Mouse (Mus musculus) stomach, embryonic 14.5 days (tissue): ENCODE results near the gene Skap1. TPM values are rescaled to one million over a fixed set of nuclear protein-coding genes. Genes with fewer than 3 reads are reported as not detected.

Experiments
- ATAC-seq: fragments of 200-750 bp; cut with Nextera tagmentation; 2 replicates; pipeline ENCODE4 v1.8.0; 2017; ENCODE audit warnings: low read depth, moderate TSS enrichment; ENCODE audit not compliant: insufficient number of reproducible peaks, insufficient read depth, low FRiP score
- H3K27ac ChIP-seq: fragments of 300-500 bp; sonication (generic); 2 replicates; pipeline ENCODE4 v1.5.1; 2014; ENCODE audit warnings: mild to moderate bottlenecking, low read length, moderate library complexity, mixed read lengths
- H3K27me3 ChIP-seq: fragments of 300-500 bp; sonication (generic); 2 replicates; pipeline ENCODE4 v1.6.1; 2014; ENCODE audit warnings: low read length, control low read depth, mixed read lengths; ENCODE audit not compliant: control insufficient read depth, insufficient read depth
- H3K36me3 ChIP-seq: fragments of 300-500 bp; sonication (generic); 2 replicates; pipeline ENCODE4 v1.6.1; 2014; ENCODE audit warnings: mild to moderate bottlenecking, control low read depth, low read length, moderate library complexity, mixed read lengths; ENCODE audit not compliant: control insufficient read depth, insufficient read depth
- H3K4me1 ChIP-seq: fragments of 300-500 bp; sonication (generic); 2 replicates; pipeline ENCODE4 v1.6.1; 2014; ENCODE audit warnings: low read length, control low read depth, mixed read lengths; ENCODE audit not compliant: control insufficient read depth, insufficient read depth
- H3K4me2 ChIP-seq: fragments of 300-500 bp; sonication (generic); replicated peaks from 2 replicates; pipeline ENCODE4 v1.6.1; 2014; ENCODE audit warnings: low read depth, low read length, control low read depth
- H3K4me3 ChIP-seq: fragments of 300-500 bp; sonication (generic); 2 replicates; pipeline ENCODE4 v1.5.1; 2014; ENCODE audit warnings: low read depth, low read length, control low read depth
- H3K9ac ChIP-seq: fragments of 300-500 bp; sonication (generic); replicated peaks from 2 replicates; pipeline ENCODE4 v1.6.1; 2014; ENCODE audit warnings: low read depth, mild to moderate bottlenecking, control low read depth, low read length, moderate library complexity, mixed read lengths
- H3K9me3 ChIP-seq: fragments of 300-500 bp; sonication (generic); 2 replicates; pipeline ENCODE4 v1.6.1; 2016; ENCODE audit warnings: low read depth, low read length, control low read depth; ENCODE audit not compliant: control insufficient read depth
- WGBS: fragments of 180-500 bp; shearing (Covaris S2); extraction: QIAGEN DNeasy Blood & Tissue Kit; methylation state at CpG from one replicate; pipeline ENCODE4 v1.1.7; 2014; 5-methylcytosine and 5-hydroxymethylcytosine counted together
- polyA plus RNA-seq: library from polyadenylated mRNA; unstranded; fragments of >200 nt; fragmentation: Nextera tagmentation; extraction: Ambion mirVana; gene quantifications from 2 replicates; pipeline ENCODE4 v1.2.1, GENCODE M21; 2014

The Skap1 gene
- polyA plus RNA-seq, 1 experiment from 2014 or later: 0.82 TPM

- no peak overlapping the region for H3K4me2 ChIP-seq
- no peaks in the 10 kb centered on the region for H3K36me3 ChIP-seq
- no peak for ATAC-seq
- no peaks in the 10 kb centered on the region for H3K4me1 ChIP-seq
- H3K4me3 ChIP-seq: no peak overlapping the region
- no peaks in the 10 kb centered on the region for H3K27me3 ChIP-seq
- H3K9me3 ChIP-seq: no peaks in the 10 kb centered on the region
- H3K27ac ChIP-seq: no peak overlapping the region
- 50% methylated on average over 3 of the region's 3 CpGs for WGBS
- H3K9ac ChIP-seq: no peak overlapping the region
Measured at GRCm38 (mm10) chr11:96589828-96590227, 125.4 kb downstream of the Skap1 start.

GRCm38 (mm10) chr11:96595890-96596289, 131.5 kb downstream of the Skap1 start:
- ATAC-seq: no peak
- peak overlapping the region; percentile 34 for H3K4me2 ChIP-seq
- WGBS: 11% methylated on average over 12 of the region's 12 CpGs
- H3K9me3 ChIP-seq: no peaks in the 10 kb centered on the region
- H3K4me1 ChIP-seq: peaks cover 14% of the 10 kb centered on the region; the same call in 1 of the 2 replicates
- H3K9ac ChIP-seq: no peak overlapping the region
- H3K27ac ChIP-seq: peak overlapping the region; percentile 11; the same call in 1 of the 2 replicates
- no peaks in the 10 kb centered on the region for H3K36me3 ChIP-seq
- no peaks in the 10 kb centered on the region for H3K27me3 ChIP-seq
- H3K4me3 ChIP-seq: no peak overlapping the region

GRCm38 (mm10) chr11:96596301-96596700, 131.9 kb downstream of the Skap1 start:
- peak overlapping the region; percentile 34 for H3K4me2 ChIP-seq

GRCm38 (mm10) chr11:96602806-96603205, 138.4 kb downstream of the Skap1 start:
- no peaks in the 10 kb centered on the region for H3K27me3 ChIP-seq
- 64% methylated on average over 3 of the region's 3 CpGs for WGBS
- ATAC-seq: no peak

More at GRCm38 (mm10) chr11:96596301-96596700, 131.9 kb downstream of the Skap1 start:
- H3K36me3 ChIP-seq: no peaks in the 10 kb centered on the region
- H3K9ac ChIP-seq: no peak overlapping the region
- no peak overlapping the region for H3K4me3 ChIP-seq
- no peak overlapping the region; the same call in 1 of the 2 replicates for H3K27ac ChIP-seq
- H3K27me3 ChIP-seq: no peaks in the 10 kb centered on the region
- WGBS: 15% methylated on average over 6 of the region's 6 CpGs
- ATAC-seq: no peak
- H3K9me3 ChIP-seq: no peaks in the 10 kb centered on the region
- H3K4me1 ChIP-seq: peaks cover 14% of the 10 kb centered on the region; the same call in 1 of the 2 replicates

GRCm38 (mm10) chr11:96604306-96604705, 139.9 kb downstream of the Skap1 start:
- 27% methylated on average over 6 of the region's 6 CpGs for WGBS
- Histone ChIP-seq H3K27ac (peak overlapping the region; percentile 69), H3K4me1 (peaks cover 6% of the 10 kb centered on the region; the same call in 1 of the 2 replicates), H3K4me3 (no peak overlapping the region), H3K9me3 (no peaks in the 10 kb centered on the region), H3K4me2 (no peak overlapping the region), H3K36me3 (no peaks in the 10 kb centered on the region), H3K9ac (no peak overlapping the region), H3K27me3 (no peaks in the 10 kb centered on the region)
- ATAC-seq: peak; percentile 42; the same call in 1 of the 2 replicates

More at GRCm38 (mm10) chr11:96602806-96603205, 138.4 kb downstream of the Skap1 start:
- no peak overlapping the region for H3K9ac ChIP-seq
- H3K4me3 ChIP-seq: no peak overlapping the region
- H3K27ac ChIP-seq: no peak overlapping the region
- H3K4me2 ChIP-seq: no peak overlapping the region
- H3K36me3 ChIP-seq: no peaks in the 10 kb centered on the region
- H3K9me3 ChIP-seq: no peaks in the 10 kb centered on the region
- peaks cover 6% of the 10 kb centered on the region; the same call in 1 of the 2 replicates for H3K4me1 ChIP-seq

- H3K27ac ChIP-seq: peak overlapping the region; percentile 69
- H3K4me1 ChIP-seq: peaks cover 6% of the 10 kb centered on the region; the same call in 1 of the 2 replicates
- H3K36me3 ChIP-seq: no peaks in the 10 kb centered on the region
- no peak overlapping the region for H3K4me2 ChIP-seq
- no peaks in the 10 kb centered on the region for H3K9me3 ChIP-seq
- no peaks in the 10 kb centered on the region for H3K27me3 ChIP-seq
- WGBS: 39% methylated on average over 7 of the region's 7 CpGs
- H3K4me3 ChIP-seq: no peak overlapping the region
- H3K9ac ChIP-seq: no peak overlapping the region
- no peak; the same call in 1 of the 2 replicates for ATAC-seq
Measured at GRCm38 (mm10) chr11:96604751-96605450, 140.5 kb downstream of the Skap1 start.

- Histone ChIP-seq H3K4me1 (peaks cover 6% of the 10 kb centered on the region; the same call in 1 of the 2 replicates), H3K9me3 (no peaks in the 10 kb centered on the region), H3K9ac (no peak overlapping the region), H3K4me2 (no peak overlapping the region), H3K27me3 (no peaks in the 10 kb centered on the region), H3K4me3 (no peak overlapping the region), H3K36me3 (no peaks in the 10 kb centered on the region), H3K27ac (no peak overlapping the region)
- WGBS: 80% methylated on average over 6 of the region's 6 CpGs
- ATAC-seq: no peak
Measured at GRCm38 (mm10) chr11:96605516-96605915, 141.1 kb downstream of the Skap1 start.

- Histone ChIP-seq H3K27ac (no peak overlapping the region), H3K4me3 (no peak overlapping the region), H3K9me3 (no peaks in the 10 kb centered on the region), H3K9ac (no peak overlapping the region), H3K4me2 (no peak overlapping the region), H3K36me3 (no peaks in the 10 kb centered on the region), H3K4me1 (no peaks in the 10 kb centered on the region), H3K27me3 (no peaks in the 10 kb centered on the region)
- ATAC-seq: no peak
- 84% methylated on average over 11 of the region's 11 CpGs for WGBS
Measured at GRCm38 (mm10) chr11:96612596-96612995, 148.2 kb downstream of the Skap1 start.
